Mouse (Mus musculus): Measurements from ENCODE around the gene Hdgf.

DNA sequence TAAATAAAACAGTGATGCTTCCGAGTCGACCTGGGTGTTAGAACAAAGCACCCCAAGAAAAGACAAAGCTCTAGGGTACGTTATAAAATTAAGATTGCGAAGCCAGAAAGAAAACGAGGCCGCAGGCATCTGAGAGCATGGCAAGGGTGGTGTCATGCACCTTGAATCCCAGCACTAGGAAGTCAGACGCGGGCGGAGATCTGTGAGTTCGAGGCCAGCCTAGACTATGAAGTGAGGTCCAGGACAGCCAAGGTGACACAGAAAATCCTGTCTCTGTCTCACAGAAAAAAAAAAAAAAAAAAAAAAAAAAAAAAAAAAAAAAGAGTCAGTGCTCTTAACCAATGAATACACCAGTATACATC lies 20.1 kb upstream of the Hdgf start:
- no peak for TF ChIP-seq CTCF (IDR thresholded peaks at IDR 0.05; ENCODE audit: extremely low read depth, insufficient read depth, low read length)
- no peak for TF ChIP-seq POLR2A (IDR thresholded peaks at IDR 0.05; ENCODE audit: extremely low read depth, insufficient read depth, low read length)

Measured in cortical plate, adult 2 months (tissue).